Mouse (Mus musculus) gonadal fat pad, adult 2 months (tissue): ENCODE data around the gene Fabp3. TPM values are rescaled to one million over a fixed set of nuclear protein-coding genes. Genes with fewer than 3 reads are reported as not detected.
A peak's percentile ranks its signal among the peaks of the same experiment; 100 is the strongest.

Experiments
- DNase-seq: peaks from one replicate; pipeline ENCODE4 v3.0.0-alpha.2; 2012; ENCODE audit warnings: low read depth
- polyA plus RNA-seq: library from polyadenylated mRNA; depleted of rRNA; stranded (reverse); fragments of >200 nt; gene quantifications from 2 replicates; pipeline ENCODE4 v1.2.3, GENCODE M21; 2012; rRNA removed

Gene Fabp3
- 3.0 and 4.2 TPM in 2 replicates for polyA plus RNA-seq

DNA sequence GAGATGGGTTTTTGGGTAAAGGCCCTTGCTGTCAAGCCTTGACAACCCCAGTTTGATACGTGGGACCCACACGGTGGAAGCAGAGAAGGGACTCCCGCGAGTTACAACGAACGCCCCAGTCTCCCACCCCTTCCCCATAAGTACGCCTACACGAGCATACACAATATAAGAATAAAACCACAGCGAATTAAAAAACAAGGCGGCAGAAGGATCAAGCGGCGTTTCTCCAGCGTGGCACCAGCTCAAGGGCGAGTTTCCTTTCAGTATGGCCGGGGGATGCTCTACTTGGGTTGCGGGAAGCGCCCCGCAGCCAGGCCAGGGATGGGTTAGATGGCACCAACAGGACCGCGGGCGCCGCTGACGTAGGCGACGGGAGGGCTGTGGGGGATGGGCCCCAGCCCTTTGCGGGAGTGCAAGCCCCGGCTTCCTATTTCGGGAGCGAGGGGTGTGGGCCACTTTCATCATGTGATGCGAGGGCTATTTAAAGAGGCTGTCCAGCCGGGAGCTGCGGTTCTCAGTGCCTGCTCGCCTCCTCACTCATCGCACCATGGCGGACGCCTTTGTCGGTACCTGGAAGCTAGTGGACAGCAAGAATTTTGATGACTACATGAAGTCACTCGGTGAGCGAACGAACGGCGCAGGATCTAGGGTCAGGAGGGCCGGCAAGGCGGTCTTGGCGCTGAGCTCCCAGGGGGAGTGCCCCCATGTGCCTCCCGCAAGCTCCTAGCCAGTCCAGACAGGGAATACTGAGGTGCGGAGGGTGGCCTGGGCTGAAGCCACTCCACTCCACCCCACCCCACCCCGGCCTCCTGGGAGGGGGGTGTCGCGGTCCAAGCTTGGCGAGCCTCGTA is at the start of gene Fabp3, which contains the start of gene Gm10570:
TSS of gene Fabp3 (plus strand) at position 365 of the 851 bp plus-strand sequence.
TSS of gene Gm10570 (minus strand) at position 444 of the 851 bp plus-strand sequence.
- no peak for DNase-seq

DNA sequence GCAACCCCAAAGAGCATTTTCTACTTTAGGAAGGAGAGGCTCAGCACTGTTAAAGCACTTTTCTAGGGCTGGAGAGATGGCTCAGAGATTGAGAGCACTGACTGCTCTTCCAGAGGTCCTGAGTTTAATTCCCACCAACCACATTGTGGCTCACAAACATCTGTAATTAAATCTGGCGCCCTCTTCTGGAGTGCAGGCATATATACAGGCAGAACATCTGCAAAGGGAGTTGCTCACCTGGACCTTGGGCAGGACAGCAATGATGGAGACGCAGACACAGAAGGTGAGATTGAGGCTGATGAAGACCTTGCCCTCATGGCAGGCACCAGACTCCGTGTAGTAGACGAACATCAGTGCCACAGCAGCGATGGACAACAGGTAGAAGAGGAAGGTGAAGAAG is 48.0 kb upstream of the Fabp3 start:
- no peak for DNase-seq

DNA sequence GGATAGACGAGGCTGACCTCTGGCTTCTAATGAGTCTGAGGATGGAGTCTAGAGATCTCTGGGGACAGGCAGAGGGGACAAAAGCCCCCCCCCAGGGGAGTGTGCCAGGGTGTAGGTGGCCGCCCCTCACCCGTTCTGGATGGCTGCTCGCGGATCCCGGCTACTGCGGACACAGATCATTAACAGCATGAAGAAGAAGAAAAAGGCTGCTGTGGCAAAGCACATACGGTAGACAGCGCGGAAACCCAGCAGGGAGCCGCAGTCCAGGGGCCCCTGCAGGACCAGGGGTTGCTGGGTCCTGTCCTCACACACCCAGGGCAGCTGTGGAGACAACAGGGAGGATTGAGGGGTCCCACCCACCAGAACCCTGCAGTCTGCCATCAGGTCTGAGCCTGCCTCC is 44.3 kb upstream of the Fabp3 start:
- no peak for DNase-seq

DNA sequence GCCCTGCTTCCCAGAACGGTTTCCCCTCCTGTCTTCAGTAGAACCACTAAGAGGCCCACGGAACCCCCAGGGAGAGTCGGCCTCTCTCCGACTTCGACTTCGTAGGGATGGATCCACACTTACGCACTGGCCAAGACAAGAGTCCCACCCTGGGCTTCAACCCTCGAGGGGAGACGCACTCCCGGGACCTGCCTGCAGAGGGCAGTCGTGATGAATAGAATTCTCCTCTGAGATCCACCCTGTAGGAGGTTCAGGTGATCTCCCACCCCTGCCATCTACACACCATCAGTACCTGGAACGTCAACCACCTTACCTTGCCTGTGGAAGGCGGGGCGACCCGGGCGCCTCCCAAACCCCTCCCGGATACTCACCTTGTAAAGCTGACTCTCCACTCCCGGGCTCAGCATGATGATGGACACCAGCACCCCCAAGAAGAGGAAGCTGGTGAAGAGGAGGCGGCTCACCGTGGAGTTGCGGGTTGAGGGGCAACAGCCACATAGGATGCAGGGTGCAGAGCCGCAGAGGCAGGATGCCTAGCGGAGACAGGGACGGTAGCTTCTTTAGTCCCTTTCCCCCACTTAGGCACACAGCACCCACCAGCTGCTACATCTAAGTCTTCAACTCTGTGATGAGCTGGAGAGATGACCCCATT is 43.6 kb upstream of the Fabp3 start:
- DNase-seq = no peak

DNA sequence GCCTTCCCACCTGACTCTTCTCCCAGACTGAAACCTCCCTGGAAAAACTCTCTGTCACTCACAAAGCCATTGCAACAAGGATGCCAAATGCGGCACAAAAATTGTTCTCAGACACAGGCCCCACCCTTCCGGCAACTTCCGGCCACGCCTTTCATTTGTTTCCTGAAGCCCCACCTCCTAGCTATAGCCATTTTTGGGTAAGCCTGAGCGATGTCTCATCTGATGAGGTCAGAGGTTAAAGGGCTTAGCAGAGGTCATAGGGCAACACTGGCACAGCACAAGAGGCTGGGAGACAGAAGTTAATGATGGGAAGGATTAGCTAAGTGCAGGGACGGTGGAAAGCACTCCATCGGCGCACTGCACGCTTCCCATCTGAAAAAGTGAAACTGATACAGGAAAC is 41.8 kb upstream of the Fabp3 start:
- no peak for DNase-seq

DNA sequence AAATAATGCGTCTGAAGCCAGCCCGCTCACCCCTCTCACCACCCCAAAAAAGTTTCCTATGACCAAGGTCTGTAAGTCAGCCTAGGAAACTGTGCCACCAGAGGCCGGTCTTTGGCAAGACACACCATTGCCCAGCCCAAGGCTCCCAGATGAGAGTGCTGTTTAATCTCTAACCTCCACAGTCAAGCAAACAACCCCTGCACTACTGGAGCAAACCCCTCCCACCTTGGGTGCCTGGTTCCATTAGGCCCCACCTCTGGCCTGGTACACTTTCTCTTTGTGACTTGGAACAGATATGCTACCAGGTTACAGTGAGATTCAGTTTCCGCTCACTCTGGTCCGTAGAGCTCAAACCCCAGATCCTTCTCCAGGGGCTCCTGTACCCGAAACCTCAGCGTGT is 41.3 kb upstream of the Fabp3 start:
- no peak for DNase-seq

DNA sequence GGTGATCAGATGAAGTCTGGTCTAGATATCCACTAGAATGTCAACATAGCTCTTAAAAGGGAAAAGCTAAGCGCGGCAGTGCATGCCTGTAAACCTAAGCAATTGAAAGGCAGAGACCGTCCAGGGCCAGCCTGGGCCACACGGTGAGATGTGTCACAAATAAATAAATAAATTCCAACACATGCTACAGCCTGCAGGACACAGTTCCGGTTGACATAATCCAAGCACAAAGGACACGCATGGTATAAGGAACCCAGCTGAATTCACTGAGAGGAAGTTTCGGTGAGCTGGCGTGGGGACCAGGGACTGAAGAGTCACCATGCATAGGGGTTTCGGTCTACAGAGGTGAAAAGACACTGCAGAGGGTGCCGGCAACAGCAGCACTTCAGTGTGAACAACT is 39.7 kb upstream of the Fabp3 start:
- no peak for DNase-seq

DNA sequence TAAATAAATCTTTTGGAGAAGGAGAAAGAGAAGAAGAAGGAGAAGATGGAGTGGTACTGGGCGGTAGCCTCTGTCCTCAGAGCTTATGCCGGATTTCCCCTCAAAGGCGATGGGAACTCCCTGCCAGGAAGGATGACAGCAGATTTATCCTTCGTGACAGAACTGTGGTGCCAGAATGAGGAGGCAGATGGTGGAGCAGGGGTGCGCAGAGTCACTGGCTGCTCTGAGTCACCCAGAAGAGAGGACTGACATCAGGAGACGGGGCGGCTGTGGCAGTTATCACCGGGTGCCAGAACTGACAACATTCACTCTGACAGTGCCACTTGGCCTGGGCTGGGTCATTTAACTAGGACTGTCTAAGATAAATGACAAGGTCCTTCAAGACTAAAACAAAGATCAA is 38.3 kb upstream of the Fabp3 start:
- no peak for DNase-seq

DNA sequence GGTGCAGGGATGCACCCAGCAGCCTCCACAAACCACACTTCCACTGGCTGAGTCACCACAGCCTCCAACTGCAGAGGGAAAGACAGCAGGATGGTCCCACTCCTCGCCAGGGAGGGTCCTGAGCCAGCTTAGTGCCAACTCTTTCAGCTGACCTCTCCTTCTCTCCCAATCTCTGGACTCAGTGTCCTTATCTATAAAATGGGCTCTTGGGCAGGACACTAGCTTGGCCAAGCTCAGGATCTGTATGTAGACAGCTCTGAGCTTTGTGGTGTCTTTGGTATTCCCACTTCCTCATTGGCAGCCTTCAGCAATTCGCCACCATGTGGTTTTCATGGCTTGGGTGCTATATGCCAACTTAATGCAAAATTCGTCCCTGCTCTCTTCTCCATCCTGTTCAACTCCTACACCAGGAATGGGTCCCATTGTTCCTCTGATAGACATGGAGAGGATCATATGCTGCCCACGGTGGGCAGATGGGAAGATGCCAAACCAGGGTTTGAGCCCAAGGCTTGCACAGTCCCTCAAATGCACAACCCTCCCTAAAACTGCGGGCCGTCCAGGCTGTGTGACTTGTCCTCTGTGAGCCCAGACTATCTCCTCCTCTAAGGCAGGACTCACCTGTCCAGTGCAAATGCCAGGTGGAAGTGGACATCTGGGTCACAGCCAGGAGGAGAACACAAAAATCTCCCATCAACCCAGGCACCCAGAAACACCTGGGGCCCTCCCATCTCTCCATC is 37.6 kb upstream of the Fabp3 start:
- no peak for DNase-seq

DNA sequence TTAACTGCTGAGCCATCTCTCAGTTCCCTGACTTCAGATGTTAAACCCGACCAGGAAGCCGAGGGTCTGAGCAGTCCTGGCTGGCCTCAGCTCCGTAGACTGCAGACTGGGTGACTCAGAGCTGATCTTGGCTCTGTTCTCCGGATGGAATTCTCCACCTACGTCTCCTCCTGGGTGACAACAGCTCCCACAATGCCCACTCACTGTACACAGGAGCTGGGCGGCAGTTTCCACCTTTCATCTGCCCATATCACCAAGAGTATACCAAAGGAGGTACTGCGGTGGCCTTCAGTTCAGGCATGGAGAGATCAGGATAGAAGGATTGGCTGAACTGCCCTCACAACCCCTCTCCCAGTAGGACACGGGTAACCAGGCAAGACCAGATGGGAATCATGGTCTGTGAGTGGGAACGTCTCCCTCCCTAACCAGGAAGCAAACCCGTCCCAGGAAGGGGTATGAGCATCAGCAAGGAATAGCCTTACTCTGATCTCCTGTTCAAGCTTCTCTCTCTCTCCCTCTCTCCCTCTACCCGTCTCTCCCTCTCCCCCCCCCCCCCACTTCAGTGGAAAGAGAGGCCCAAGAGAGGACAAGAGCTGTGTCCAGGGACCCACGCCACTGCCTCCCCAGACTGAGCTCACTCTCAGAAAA is 34.6 kb upstream of the Fabp3 start:
- DNase-seq = peak; percentile 66

DNA sequence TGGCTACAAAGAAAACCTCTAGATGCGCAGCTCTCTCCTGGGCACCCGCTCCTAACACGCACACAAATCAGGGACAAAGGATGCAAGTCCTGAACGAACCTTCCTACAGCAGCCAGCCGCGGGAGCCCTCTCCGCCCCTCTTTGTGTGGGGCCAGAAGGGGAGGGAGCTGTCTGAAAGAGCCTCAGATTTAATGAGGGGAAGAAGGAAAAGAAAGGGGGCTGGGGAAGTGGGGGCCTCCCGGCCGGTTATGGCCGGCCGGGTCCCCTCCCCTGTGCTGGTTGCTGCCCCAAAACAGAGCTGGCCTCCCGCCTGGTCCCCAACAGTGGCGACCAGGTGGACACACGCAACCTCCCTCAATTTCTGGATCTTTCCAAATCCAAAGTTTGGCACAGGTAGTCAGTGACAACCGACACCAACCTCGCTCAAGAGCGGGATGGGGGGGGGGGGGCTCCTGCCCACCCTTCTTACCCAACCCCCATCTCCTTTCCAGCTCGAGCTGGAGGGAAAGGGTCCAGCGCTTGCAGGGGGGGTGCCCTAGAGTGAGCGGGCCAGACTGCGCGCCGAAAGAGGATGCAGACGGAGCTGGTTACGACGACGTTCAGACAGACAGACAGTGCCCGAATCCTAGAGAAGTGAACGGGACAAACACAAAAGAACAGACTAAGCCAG is 33.9 kb upstream of the Fabp3 start:
- DNase-seq = no peak

DNA sequence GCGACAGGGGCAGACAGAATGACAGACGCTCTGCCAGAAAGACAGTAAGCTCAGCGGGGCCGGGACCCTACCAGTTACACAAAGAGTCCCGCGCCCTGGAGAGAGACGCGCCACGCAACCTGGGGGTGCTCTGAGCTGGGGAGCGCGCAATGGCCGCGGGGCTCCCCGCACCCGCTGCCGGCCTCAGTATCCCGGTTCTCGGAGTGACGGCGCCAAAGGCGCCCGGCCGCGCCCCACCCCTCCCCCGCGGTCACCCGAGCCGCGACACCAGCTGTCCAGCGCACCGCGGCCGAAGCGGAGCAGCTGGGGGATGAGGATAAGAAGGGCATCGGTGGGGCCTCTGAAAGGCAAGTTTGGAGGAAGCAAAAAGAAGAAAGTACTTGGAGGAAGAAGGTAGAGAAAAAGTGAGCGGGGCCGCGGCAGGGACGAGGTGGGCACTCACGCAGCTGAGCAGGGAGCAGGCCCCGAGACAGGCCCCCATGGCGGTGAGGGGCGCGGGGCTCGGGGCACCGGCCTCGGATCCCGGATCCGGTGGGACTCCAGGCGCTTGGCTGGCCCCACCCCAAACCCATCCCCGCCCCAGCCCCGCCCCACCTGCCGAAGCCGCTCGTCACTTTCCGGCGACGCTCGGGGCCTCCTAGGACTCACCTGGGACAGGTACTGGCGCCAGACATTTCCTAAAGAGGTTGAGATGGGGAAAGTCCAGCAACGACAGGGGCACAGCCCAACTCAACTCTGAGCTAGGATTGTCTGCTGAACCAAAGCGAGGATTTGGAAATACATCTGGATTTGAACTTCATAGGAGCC is 33.2 kb upstream of the Fabp3 start:
- DNase-seq = no peak

DNA sequence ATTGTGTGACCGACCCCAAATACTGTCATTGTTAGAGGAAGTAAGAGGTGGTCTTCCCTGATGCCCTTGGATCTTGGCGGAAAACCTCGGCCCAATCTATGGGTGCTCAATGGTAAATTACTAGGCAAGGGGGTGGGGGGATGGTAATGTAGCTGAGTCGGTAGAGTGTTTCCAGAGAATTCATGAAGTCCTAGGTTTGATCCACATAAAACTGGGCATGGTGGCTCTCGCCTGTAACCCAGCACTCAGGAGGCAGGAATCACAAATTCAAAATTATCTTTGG is 32.6 kb upstream of the Fabp3 start:
- no peak for DNase-seq

DNA sequence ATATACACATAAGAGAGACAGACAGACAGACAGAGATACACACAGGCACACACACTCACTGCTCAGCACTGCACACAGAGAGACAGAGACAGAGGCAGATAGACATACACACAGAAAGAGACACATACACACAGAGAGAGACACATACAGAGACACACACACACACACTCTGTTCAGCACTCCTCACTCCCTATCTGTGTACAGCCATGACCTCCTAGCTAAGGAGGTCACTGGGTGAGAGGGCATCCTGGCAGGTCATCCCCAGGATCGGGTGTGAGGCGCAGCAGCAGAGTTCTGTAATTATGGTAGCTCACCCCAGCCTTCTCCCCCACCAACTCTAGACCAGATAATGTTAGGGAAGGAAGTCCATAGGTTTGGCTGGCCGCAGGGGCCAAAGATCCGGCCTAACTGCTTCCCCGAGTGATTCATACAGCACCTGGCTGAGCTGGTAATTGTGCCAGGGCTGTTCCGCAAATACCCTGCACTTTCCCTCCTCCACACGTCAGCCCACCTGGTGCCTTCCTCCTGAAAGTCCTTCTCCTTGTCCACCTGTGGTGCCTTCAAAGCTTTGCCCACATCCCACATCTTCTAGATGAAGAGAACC is 31.7 kb upstream of the Fabp3 start:
- DNase-seq = no peak

DNA sequence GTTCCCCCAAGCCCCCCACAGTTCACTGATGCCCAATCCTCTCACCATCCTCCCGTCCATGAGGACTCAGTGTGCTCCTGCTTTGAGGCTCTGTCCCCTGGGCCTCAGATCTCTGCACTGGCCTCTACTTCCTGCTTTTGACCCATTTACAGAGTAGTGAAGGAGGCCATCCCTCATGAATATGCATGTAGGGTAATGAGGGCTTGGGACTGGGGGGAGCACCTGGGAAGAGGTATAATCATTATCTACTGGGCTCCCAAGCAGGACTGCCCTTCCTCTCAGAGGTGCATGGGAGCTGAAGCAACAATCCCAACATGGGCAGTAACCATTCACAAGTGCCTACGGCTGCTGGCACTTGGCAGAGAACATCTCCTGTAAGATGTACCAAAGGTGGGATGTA is 29.3 kb upstream of the Fabp3 start, which contains the start of gene Serinc2:
TSS of gene Serinc2 (minus strand) at position 101 of the 400 bp plus-strand sequence.
- no peak for DNase-seq

DNA sequence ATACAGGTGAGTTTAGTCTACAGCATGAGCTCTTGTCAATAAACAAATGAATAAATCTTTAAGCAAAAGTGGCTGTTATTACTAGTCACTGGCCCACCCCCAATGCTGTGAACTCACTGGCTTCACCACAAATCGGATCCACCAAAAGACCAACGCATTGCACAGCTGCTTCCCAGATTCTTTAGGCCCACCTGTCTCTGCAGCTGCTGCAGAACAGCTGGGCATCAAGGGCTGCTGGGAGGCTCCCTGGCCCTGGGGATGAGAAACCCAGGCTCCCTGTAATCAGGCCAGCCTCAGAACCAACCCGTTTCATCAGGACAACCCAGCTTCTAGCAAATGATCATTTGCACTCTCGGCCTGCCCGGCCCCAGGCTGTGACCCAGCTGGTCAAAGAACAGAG is 25.5 kb upstream of the Fabp3 start:
- DNase-seq = no peak

DNA sequence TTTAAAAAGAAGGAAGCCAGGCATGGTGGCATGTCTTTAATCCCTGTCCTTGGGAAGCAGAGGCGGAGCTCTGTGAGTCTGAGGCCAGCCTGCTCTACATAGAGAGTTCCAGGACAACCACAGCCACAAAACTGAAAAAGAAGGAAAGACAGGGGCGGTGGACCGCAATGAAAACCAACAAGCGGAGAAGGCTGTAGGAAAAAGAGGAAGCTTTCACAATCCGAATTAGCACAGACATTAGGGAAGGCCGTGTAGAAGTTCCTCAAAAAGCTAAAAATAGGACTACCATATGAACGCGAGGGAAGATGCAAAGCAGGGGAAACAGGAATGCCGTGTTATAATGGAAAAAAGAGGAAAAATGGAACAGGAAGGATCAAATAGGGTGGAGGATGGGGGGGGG is 24.6 kb upstream of the Fabp3 start:
- DNase-seq = no peak

DNA sequence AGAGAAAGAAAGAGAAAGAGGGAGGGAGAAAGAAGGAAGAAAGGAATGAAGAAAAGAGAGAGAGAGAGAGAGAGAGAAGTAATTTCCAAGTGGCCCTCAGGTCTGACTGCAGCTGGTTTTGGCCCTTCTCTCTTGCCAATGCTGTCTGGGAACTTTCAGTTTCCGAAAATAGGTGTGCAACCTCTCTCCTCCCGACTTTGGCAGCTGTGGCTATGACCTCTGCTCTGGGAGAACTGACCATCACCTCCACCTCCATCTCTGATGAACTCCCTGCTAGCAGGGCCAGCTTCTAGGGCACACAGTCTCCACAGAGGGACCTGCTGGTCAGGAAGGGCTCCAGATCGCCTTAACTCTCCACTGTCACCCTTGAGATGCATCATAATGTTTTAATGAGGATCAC is 21.9 kb upstream of the Fabp3 start:
- DNase-seq = no peak

DNA sequence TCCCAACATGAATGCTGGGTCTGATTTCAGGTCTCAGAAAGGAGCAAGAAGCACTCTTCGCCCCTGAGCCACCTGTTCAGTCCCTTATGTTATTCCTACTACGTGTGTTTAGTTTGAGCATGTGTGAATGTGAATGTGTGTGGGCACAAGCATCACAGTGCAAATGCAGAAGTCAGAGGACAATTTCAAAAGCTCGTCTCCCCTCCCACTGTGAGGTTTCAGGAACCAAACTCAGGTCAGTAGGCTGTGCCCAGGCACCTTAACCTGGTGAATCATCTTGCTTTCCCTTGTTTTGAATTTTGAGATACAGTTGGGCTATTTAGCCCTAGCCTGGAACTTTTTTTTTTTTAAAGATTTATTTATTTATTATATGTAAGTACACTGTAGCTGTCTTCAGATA is 18.6 kb upstream of the Fabp3 start:
- DNase-seq = no peak

DNA sequence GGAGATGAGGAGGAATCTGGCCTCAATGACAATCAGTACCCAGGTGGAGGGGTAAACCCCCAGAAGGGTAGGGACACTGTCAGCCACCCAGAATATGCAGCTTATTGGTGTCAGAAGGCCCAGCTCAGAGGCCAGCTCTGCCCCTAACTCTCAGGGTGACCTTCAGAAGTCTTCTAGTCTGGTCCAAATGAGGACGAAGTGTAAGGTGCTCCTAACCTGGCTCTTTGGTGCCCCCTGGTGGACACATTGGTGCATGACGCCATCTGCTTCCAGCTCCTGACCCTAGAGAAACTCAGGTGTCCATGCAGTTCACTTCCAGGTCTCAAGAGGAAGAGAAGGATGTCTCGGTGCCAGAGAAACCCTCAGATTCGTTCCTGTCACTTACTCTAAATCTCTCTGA is 16.1 kb upstream of the Fabp3 start:
- DNase-seq = no peak
